Mouse (Mus musculus) ovary, adult 10 weeks (tissue): ENCODE data around the gene Zfp446. TPM values are rescaled to one million over a fixed set of nuclear protein-coding genes. Genes with fewer than 3 reads are reported as not detected.

ENCODE experiments used
- polyA plus RNA-seq: library from polyadenylated mRNA; stranded (reverse); fragments of 350-450 nt; fragmentation: Illumina TruSeq; extraction: RNeasy Lipid Tissue Mini Kit (QIAGEN cat#74804); gene quantifications from one replicate; pipeline ENCODE4 v1.2.3, GENCODE M21; 2014

Zfp446 gene
- 4.0 TPM for polyA plus RNA-seq

GRCm38 (mm10) chr7:12977682-12978389 lies at the start of gene Zfp446:
Zfp446 (plus strand) TSS chr7:12977848.

GRCm38 (mm10) chr7:12965678-12966091 lies 12.0 kb upstream of the Zfp446 start, which contains the start of gene Zfp324:
Zfp324 (plus strand) TSS chr7:12965838.

GRCm38 (mm10) chr7:12998053-12998452 lies 20.4 kb downstream of the Zfp446 start, which contains the start of gene Slc27a5:
Slc27a5 (minus strand) TSS chr7:12998192.

DNA sequence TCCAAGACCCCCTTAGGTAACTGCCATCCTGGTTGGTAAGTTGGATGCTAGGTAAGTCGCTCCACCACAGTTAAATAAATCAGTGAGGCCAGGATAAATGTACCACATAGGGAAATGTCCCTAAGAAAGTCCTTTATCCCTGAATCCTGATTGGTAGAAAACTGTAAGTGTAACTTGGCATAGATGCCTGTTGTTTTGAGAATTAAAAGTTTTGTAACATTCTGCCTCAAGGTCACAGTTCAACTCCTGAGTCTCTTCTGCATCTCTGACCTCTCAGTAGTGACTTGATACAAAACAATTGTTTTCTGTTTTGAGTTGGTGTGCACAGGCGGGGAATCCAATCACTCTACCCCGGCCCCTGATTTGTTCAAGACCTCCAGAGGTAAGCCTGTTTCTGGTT lies 21.2 kb downstream of the Zfp446 start, which contains the start of gene Trim28:
Gene Trim28 (plus strand): TSS at position 264 of the 400 bp plus-strand sequence.

DNA sequence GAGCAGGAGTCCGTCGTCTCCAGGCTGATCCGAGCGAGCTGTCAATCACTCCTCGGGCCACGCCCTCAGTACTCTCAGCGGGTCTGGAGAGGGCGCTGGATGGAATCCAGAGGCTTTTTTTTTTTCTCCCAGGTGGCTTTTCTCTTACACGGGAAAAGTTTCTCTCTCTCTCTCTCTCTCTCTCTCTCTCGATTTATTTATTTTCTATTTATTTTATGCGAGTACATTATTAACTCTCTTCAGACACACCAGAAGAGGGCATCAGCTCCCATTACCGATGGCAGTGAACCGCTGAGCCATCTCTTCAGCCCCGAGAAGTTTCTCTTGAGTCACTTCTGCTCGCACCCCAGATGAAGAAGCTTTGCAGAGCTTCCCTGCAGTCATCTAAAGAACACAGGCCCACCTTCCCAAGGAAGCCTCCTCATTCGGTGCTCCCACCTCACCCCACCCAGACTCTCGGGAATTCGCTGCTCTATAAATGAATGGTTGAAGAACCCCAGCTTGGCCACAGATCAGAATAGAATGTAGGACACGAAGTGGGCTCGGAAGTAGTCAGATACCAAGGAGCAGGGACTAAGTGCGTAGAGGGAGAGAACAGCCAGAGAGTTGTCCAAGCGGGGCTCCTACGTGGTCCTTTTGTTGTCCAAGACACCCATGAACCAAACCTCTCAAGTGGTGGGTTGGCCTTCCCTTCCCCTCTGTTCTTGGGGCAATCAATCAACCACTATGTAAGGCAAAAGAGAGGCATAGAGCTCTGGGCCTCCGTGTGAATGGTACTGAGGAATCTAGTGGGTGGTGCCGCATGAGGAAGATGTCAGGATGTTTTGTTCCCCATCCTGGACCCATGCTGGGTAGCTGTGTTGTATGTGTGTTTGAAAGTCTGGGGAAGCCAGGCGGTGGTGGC lies 32.6 kb downstream of the Zfp446 start, which contains the start of gene Zbtb45:
Gene Zbtb45 (minus strand): TSS at position 30 of the 904 bp plus-strand sequence.

DNA sequence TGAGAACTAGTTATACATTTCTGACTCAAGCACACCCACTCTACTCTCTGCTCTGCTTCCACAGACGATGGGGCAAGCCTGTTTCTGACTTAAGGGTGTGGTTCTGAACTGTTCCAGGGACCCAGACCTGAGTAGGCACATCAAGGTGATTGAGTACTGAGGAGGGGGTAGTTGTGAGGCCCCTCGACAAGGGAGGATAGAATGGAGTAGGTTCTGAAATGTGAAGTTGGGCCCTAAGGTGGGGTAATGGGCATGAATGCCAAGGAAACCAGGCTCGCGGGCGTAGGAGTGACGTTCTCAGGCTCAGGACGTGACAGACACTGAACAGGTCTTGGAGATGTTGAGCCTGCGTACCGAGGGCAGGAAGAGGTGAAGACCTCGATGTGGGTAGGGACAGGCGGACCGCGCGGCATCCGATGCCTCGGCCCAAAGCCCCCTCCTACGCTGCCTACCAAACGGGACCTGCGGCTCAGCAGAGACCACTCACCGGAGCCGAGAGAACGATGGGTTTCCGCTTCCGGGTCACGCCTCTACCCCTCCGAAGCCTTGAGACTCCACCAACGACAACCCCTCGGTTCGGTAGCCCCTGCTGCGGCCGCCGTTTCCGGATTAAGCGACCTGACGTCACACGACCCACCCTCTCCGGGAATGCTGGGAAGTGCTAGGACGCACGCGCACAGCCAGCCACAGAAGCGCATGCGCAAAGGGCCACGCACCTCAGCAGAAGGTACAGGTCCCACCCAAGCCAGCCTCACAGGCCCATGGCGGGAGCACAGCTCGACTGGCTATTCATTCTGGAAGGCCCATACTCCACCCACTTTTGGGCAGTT lies 56.7 kb downstream of the Zfp446 start, which contains the start of gene Chmp2a:
Gene Chmp2a (minus strand): TSS at position 660 of the 830 bp plus-strand sequence.

Other genes starting within 250 kb of the Zfp446 start
- not detected for gene Vmn2r56, start 242.8 kb upstream of the Zfp446 start, polyA plus RNA-seq
- gene Zscan18, start 174.2 kb upstream of the Zfp446 start, polyA plus RNA-seq: 5.4 TPM
- 41.2 TPM for gene Zfp329, start 159.0 kb upstream of the Zfp446 start, polyA plus RNA-seq
- 38.6 TPM for gene Zfp110, start 143.1 kb upstream of the Zfp446 start, polyA plus RNA-seq
- gene Zfp128, start 96.7 kb upstream of the Zfp446 start, polyA plus RNA-seq: 16.4 TPM
- gene Zscan22, start 80.0 kb upstream of the Zfp446 start, polyA plus RNA-seq: 8.3 TPM
- gene Rps5, start 55.6 kb upstream of the Zfp446 start, polyA plus RNA-seq: 21.9 TPM
- gene Rnf225, start 50.4 kb upstream of the Zfp446 start, polyA plus RNA-seq: 0.17 TPM
- gene Zfp324, start 12.0 kb upstream of the Zfp446 start, polyA plus RNA-seq: 5.0 TPM
- not detected for gene Slc27a5, start 20.3 kb downstream of the Zfp446 start, polyA plus RNA-seq
- 46.6 TPM for gene Trim28, start 21.3 kb downstream of the Zfp446 start, polyA plus RNA-seq
- 0.71 TPM for gene Zbtb45, start 32.2 kb downstream of the Zfp446 start, polyA plus RNA-seq
- gene Chmp2a, start 57.0 kb downstream of the Zfp446 start, polyA plus RNA-seq: 69.3 TPM
- gene Ube2m, start 60.4 kb downstream of the Zfp446 start, polyA plus RNA-seq: 71.0 TPM
- gene Mzf1, start 76.9 kb downstream of the Zfp446 start, polyA plus RNA-seq: 0.46 TPM
- gene Vmn1r85, start 117.3 kb downstream of the Zfp446 start, polyA plus RNA-seq: not detected
- not detected for gene Vmn1r86, start 142.1 kb downstream of the Zfp446 start, polyA plus RNA-seq
- not detected for gene Vmn1r87, start 162.3 kb downstream of the Zfp446 start, polyA plus RNA-seq
- gene Vmn1r88, start 181.7 kb downstream of the Zfp446 start, polyA plus RNA-seq: 0.09 TPM
- not detected for gene Vmn1r89, start 235.2 kb downstream of the Zfp446 start, polyA plus RNA-seq